Mouse (Mus musculus) layer of hippocampus, adult 9-11 months (tissue): ENCODE measurements around the gene Nalcn.

ENCODE experiments used
- DNase-seq: peaks from one replicate; pipeline ENCODE4 v3.0.0; 2022

The Nalcn gene

DNA sequence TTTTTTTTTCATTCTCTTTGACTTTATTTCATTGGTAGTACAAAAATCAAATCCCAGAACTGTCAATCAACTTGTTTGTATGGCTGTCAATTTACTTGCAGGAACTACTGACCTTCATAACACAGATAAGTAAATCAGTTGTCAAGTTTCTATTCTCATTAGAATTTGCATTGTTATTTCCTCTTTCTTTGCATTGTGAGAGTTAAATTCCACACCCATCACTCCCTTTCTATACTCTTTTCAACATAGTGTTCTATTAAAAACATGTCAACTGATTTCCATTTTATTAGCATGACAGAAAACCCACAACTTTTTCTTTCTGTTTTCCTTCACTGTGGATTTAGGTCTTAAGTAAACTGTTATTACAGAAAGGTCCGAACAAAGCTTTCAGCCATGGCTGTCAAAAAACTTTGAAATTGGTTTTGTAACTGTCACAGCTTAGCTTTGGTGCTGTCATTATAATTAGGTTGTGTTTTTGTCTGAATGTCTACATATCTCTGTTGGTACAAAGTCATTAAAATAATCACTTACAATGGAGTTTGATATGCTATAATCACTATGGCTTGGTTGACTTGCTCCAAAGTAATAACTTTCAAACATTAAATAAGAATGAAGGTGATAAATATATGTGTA is 138.3 kb downstream of the Nalcn start:
- DNase-seq = no peak

DNA sequence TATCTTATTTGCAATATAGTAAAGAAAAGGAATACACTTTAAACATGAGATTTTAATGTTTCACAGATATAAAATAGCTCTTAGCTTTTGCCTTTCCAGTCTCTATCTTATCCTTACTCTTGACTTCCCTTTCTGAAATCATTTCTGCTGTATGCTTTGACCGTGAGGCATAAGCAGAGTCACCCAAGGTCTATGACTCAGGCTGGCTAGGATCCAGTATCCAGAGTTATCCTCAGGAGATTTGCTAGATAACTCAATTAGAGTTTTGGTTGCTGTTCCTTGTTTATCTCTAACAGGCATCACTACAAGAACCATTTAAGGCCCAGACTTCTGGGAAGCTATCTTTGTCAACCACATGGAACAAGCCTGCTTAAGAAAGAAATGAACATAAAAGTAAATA is 164.9 kb downstream of the Nalcn start:
- no peak for DNase-seq

DNA sequence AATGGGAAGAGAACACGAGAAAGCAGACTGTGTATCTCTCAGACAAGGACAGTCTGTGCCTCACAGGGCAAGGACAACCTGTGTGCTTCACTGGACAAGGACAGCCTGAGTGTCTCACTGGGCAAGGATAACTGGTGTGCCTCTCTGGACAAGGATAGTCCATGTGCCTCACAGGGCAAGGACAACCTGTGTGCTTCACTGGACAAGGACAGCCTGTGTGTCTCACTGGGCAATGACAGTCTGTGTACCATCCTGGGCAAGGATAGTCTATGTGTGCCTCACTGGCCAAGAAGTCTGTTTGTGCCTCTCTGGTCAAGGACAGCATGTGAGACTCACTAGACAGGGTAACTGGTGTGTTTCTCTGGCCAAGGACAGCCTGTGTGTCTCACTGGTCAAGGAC is 180.9 kb downstream of the Nalcn start:
- DNase-seq = no peak

- no peak for DNase-seq
These were observed 191.4 kb downstream of the Nalcn start for GRCm38 (mm10) chr14:123435542-123435941.

- peak; percentile 69 for DNase-seq
These were observed 250.6 kb downstream of the Nalcn start for GRCm38 (mm10) chr14:123376167-123376855.

DNA sequence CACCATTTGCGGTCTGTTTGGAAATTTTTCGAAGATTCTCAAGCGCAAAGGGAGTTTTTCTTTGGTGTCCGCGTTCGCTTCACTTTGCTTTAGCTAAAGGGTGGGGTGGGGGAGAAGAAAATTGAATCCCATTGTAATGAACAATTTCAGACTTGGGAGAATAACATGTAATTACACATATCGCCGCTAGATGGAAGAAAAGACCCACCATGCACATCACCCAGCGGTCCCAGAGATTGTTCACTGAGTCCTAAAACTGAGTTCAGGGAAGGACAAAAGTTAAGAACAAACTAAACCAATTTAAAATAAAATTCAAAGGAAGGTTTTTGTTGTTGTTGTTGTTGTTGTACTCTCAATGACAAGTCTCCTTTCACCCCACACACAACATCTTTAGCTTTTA is 255.4 kb downstream of the Nalcn start:
- DNase-seq = no peak

DNA sequence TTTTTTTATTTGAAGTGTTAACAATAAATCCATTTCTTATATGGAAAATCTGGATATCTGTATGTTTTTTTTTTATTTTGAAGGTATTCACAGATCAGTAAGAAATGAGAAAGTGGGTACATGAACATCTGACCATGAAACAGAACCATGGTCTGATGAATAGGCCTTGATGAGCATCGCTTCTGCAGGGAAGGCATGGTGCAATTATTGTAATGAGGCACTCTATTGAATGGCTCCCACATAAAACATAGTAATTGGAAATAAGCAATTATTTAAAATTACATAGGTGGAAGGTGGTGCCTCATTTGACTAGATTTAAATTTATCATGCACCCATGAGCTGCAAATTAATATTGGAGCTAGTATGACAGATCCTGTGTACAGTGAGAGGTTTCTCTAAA is 267.3 kb downstream of the Nalcn start:
- no peak for DNase-seq

- DNase-seq = peak; percentile 16
These were observed 274.0 kb downstream of the Nalcn start for GRCm38 (mm10) chr14:123352973-123353372.

- DNase-seq = no peak
These were observed 295.1 kb downstream of the Nalcn start for GRCm38 (mm10) chr14:123331841-123332240.

DNA sequence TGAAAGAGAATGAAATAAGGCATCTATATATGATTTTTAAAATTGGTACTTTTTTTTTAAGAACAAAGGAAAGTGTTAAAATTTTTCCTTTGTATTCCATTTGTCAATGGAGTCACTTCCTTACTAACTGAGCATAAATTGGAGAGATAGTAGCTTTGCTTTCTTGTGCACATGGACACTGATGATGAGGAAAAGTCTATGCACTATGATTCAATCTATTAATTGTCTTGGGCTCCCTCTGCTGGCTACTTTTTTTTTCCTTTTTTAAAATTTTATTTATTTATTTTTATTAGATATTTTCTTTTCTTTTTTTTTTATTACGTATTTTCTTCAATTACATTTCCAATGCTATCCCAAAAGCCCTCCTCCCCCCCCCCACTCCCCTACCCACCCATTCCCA is 312.6 kb downstream of the Nalcn start:
- no peak for DNase-seq

GRCm38 (mm10) chr14:123312371-123312770 is 314.6 kb downstream of the Nalcn start:
- no peak for DNase-seq

DNA sequence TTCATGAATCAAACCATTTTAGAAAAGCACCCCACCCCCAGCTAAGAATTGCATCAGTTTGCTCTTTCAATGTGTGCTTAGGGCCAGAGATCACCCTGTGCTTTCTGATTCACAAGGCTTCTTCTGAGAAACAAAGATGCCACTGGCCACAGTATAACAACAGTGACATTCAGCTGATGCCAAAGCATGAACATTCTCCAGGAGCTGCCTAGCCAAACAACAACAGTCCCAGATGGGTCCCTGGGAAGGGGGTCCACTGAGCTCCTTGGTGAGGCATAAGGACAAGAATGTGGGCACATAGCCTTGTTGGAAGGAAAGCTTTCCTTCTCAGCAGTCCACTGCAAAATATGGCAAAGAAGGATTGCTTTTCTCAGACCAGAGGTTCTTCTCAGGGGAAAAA is 330.9 kb downstream of the Nalcn start:
- peak; percentile 55 for DNase-seq

GRCm38 (mm10) chr14:123291118-123292007 is 335.6 kb downstream of the Nalcn start:
- no peak for DNase-seq

DNA sequence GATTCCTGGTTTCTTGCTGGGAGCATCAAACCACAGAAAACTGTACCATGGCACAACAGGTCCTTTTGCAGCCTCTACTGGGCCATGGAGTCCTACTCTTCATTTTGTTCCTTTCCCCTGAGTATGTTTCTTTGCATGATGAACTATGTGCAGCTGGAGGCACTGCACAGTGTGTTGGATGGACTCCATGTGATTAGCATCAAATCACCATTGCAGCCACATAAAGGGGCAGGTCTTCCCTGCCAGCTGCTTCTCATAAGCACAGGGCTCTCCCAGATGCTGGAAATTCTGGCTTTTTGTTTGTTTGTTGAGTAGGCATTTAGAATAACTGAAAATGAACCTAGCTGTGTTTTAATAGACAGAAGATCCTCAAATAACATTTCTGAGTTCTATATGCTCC is 344.8 kb downstream of the Nalcn start:
- no peak for DNase-seq

GRCm38 (mm10) chr14:123272121-123272520 is 354.8 kb downstream of the Nalcn start:
- no peak for DNase-seq

- DNase-seq = no peak
These were observed 386.2 kb downstream of the Nalcn start for GRCm38 (mm10) chr14:123240738-123241137.

DNA sequence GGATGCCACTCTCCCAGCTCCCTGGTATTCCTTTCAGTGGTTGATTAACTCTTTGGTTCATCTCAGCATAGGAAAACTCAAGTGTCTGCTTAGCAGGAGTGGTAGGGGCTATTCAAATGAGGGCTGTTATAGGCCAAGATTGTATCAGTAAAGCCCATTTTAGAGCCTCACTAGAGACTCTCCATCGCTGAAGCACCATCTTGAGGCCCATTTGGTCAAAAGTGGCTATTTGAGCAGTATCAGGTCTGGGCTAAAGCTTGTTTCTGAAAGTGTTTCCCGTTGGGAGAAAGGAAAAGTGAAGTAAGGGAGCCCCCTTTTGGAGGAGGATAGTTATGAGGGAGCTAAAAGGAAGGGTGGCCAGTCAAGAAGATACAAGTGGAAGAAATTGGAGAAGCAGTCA is 387.0 kb downstream of the Nalcn start:
- DNase-seq = no peak

- no peak for DNase-seq
These were observed 389.9 kb downstream of the Nalcn start for GRCm38 (mm10) chr14:123237002-123237401.

- DNase-seq = no peak
These were observed 394.2 kb downstream of the Nalcn start for GRCm38 (mm10) chr14:123232630-123233206.
